8 mouse cellular contexts compared by ENCODE assay signal in the genomic region with DNA sequence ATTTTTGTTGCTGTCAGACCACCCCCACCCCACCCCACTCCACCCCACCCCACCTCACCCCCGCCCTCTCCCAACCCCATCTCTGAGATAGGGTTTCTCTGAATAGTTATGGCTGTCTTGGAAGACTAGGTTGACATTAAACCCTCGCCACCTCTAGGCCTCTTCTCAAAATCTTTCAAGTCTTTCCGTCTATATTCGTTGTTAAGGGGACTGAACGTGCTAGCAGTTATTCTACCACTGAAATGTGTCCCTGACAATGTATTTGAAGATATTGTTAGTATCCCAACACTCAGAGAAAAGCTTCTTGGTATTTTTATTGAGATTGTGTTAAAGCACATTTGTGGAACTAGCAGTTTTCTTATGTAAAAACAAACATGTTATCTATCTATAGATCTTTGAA. TPM values are rescaled to one million over a fixed set of nuclear protein-coding genes. Genes with fewer than 3 reads are reported as not detected.
DNase-seq lines count a peak whose midpoint lies in the region; ATAC-seq lines count a peak whose summit lies in the region.

No protein-coding gene starts in this region.

- peak overlapping the region; percentile 75 for H3K9ac ChIP-seq in embryonic facial prominence, embryonic 14.5 days (ENCODE audit: low read depth, low read length)

- peak overlapping the region; percentile 95 for H3K27ac ChIP-seq in embryonic facial prominence, embryonic 14.5 days (replicated peaks; ENCODE audit: low read depth, low read length)

- peak overlapping the region; percentile 63 for H3K4me2 ChIP-seq in embryonic facial prominence, embryonic 14.5 days (ENCODE audit: low read depth, low read length)

- no peaks in the 10 kb centered on the region for H3K9me3 ChIP-seq in embryonic facial prominence, embryonic 14.5 days (ENCODE audit: control insufficient read depth, low read length)

- WGBS in embryonic facial prominence, embryonic 14.5 days = 55% methylated on average over 5 of the region's 5 CpGs

- no peak for ATAC-seq in embryonic facial prominence, embryonic 14.5 days (ENCODE audit: low read depth)

- H3K4me3 ChIP-seq in embryonic facial prominence, embryonic 14.5 days (ENCODE audit: low read depth, low read length) = peak overlapping the region; percentile 49

- H3K27me3 ChIP-seq in embryonic facial prominence, embryonic 14.5 days (replicated peaks; ENCODE audit: control insufficient read depth, insufficient read depth, low read length) = no peaks in the 10 kb centered on the region

- intact Hi-C loops in heart, postnatal 25 days (cut with DNase I) = loop anchor here (5.0 kb wide), 2 partner anchors 119 to 209 kb away; a partner anchor contains a TSS

- DNase-seq in heart, adult 11 months = peak; percentile 25
- DNase-seq in heart, postnatal 25 days (ENCODE audit: low spot score) = no peak
- DNase-seq in 416B (ENCODE audit: low read depth) (peak; percentile 71), liver (peak; percentile 55)
- no peak for DNase-seq in embryonic facial prominence, embryonic 14.5 days (ENCODE audit: low spot score)
- no peak for DNase-seq in right cerebral cortex, postnatal 10 days (ENCODE audit: low spot score in 2 of 2)
- no peak for DNase-seq in thymus, postnatal 36 days
- DNase-seq in ovary, adult 18-20 months (ENCODE audit: low spot score) = no peak

- H3K4me1 ChIP-seq in embryonic facial prominence, embryonic 14.5 days (ENCODE audit: control insufficient read depth, insufficient read depth, low read length) = peaks cover 18% of the 10 kb centered on the region; the same call in 1 of the 2 replicates

- no peaks in the 10 kb centered on the region for H3K36me3 ChIP-seq in embryonic facial prominence, embryonic 14.5 days (ENCODE audit: control insufficient read depth, insufficient read depth, low read length)

RNA-seq across cellular contexts. Expression of a gene that starts 2.3 kb away (rescaled TPM):
- 100 to 1,000 TPM; 134 to 160 TPM for total RNA-seq in heart, postnatal 25 days (2021)
- 36.1 and 37.8 TPM in 2 replicates for polyA plus RNA-seq in embryonic facial prominence, embryonic 14.5 days (2014; fragmentation: Nextera tagmentation; extraction: Ambion mirVana)

RNA-seq across cellular contexts. Expression of a gene that starts 4.5 kb away (rescaled TPM):
- total RNA-seq in heart, postnatal 25 days (2021) = 1 to 10 TPM; 3.2 to 9.1 TPM
- polyA plus RNA-seq in embryonic facial prominence, embryonic 14.5 days (2014; fragmentation: Nextera tagmentation; extraction: Ambion mirVana) = 5.1 and 7.5 TPM in 2 replicates

RNA-seq across cellular contexts. Expression of a gene that starts 5.6 kb away (rescaled TPM):
- 10 to 100 TPM in 1 of 2 experiments, 1 to 10 TPM in 1; 9.6 to 11.4 TPM for total RNA-seq in heart, postnatal 25 days (2021)
- polyA plus RNA-seq in embryonic facial prominence, embryonic 14.5 days (2014; fragmentation: Nextera tagmentation; extraction: Ambion mirVana) = 1.2 and 2.1 TPM in 2 replicates

RNA-seq across cellular contexts. Expression of a gene that starts 10.0 kb away (rescaled TPM):
- total RNA-seq in heart, postnatal 25 days (2021) = 10 to 100 TPM; 12.7 to 17.0 TPM
- 30.2 and 32.6 TPM in 2 replicates for polyA plus RNA-seq in embryonic facial prominence, embryonic 14.5 days (2014; fragmentation: Nextera tagmentation; extraction: Ambion mirVana)

RNA-seq across cellular contexts. Expression of a gene that starts 11.2 kb away (rescaled TPM):
- total RNA-seq in heart, postnatal 25 days (2021) = 10 to 100 TPM; 19.3 to 26.5 TPM
- 6.6 and 11.5 TPM in 2 replicates for polyA plus RNA-seq in embryonic facial prominence, embryonic 14.5 days (2014; fragmentation: Nextera tagmentation; extraction: Ambion mirVana)

Comparison
In these comparisons a context has a peak if more than half of its experiments do, and no peak if none do; other contexts are left out.
1. DNase-seq: peak in heart, adult 11 months (single experiment), 416B (single experiment) and liver (single experiment); none in heart, postnatal 25 days (single experiment), embryonic facial prominence, embryonic 14.5 days (single experiment), right cerebral cortex, postnatal 10 days (0 of 2), thymus, postnatal 36 days (0 of 2) and ovary, adult 18-20 months (single experiment).